Mouse (Mus musculus) limb, embryonic 12.5 days (tissue): Measurements from ENCODE around the gene Pdzd11. TPM values are rescaled to one million over a fixed set of nuclear protein-coding genes. Genes with fewer than 3 reads are reported as not detected.

Source experiments
- ATAC-seq: fragments of 200-750 bp; cut with Nextera tagmentation; 2 replicates; pipeline ENCODE4 v1.8.0; 2017; ENCODE audit warnings: low read depth, moderate TSS enrichment; ENCODE audit not compliant: insufficient number of reproducible peaks, insufficient read depth, low FRiP score, low TSS enrichment
- H3K27ac ChIP-seq: fragments of 300-500 bp; sonication (generic); 2 replicates; pipeline ENCODE4 v1.5.1; 2016; ENCODE audit warnings: mild to moderate bottlenecking, moderate library complexity
- H3K27me3 ChIP-seq: fragments of 300-500 bp; sonication (generic); 2 replicates; pipeline ENCODE4 v1.6.1; 2016; ENCODE audit warnings: mild to moderate bottlenecking, moderate library complexity
- H3K36me3 ChIP-seq: fragments of 300-500 bp; sonication (generic); 2 replicates; pipeline ENCODE4 v1.6.1; 2016; ENCODE audit warnings: mild to moderate bottlenecking, moderate library complexity
- H3K4me1 ChIP-seq: fragments of 300-500 bp; sonication (generic); replicated peaks from 2 replicates; pipeline ENCODE4 v1.6.1; 2016
- H3K4me2 ChIP-seq: fragments of 300-500 bp; sonication (generic); 2 replicates; pipeline ENCODE4 v1.6.1; 2016; ENCODE audit warnings: mild to moderate bottlenecking, moderate library complexity
- H3K4me3 ChIP-seq: fragments of 300-500 bp; sonication (generic); replicated peaks from 2 replicates; pipeline ENCODE4 v1.5.1; 2016; ENCODE audit warnings: mild to moderate bottlenecking
- H3K9ac ChIP-seq: fragments of 300-500 bp; sonication (generic); replicated peaks from 2 replicates; pipeline ENCODE4 v1.6.1; 2016; ENCODE audit warnings: mild to moderate bottlenecking, moderate library complexity
- H3K9me3 ChIP-seq: fragments of 300-500 bp; sonication (generic); 2 replicates; pipeline ENCODE4 v1.6.1; 2016; ENCODE audit warnings: mild to moderate bottlenecking, moderate library complexity
- WGBS: fragments of 180-500 bp; shearing (Covaris S2); methylation state at CpG from one replicate; pipeline ENCODE4 v1.1.7; 2016; 5-methylcytosine and 5-hydroxymethylcytosine counted together
- polyA plus RNA-seq: library from polyadenylated mRNA; unstranded; fragments of >200 nt; fragmentation: Nextera tagmentation; extraction: Ambion mirVana; gene quantifications from 2 replicates; pipeline ENCODE4 v1.2.1, GENCODE M21; 2016

The Pdzd11 gene
- polyA plus RNA-seq, 1 experiment from 2014 or later: 104 TPM

DNA sequence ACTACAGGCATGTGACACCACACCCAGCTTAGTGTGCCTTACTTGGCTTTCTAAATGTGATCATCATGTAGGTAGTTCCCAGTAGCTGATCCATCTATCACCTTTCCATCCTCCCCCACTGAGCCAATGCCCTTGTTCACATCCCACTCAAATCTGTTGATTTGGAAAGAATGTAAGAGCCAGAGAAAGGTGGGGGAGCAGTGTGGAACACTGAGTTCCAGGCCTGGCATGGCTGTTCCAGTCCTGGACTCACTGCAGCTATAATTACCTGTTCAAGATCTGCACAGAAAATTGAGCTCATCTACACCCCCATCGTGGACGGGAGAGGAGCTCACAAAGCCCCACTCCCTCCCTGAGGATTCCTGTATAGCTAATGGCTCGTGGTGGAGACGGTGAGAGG is 26.6 kb downstream of the Pdzd11 start:
- ATAC-seq: no peak
- H3K4me3 ChIP-seq: no peak overlapping the region
- WGBS: 77% methylated on average over 4 of the region's 4 CpGs
- no peak overlapping the region for H3K4me2 ChIP-seq
- no peaks in the 10 kb centered on the region for H3K4me1 ChIP-seq
- no peak overlapping the region for H3K9ac ChIP-seq
- no peak overlapping the region for H3K27ac ChIP-seq
- H3K36me3 ChIP-seq: no peaks in the 10 kb centered on the region
- peaks cover 34% of the 10 kb centered on the region for H3K27me3 ChIP-seq
- H3K9me3 ChIP-seq: no peaks in the 10 kb centered on the region

DNA sequence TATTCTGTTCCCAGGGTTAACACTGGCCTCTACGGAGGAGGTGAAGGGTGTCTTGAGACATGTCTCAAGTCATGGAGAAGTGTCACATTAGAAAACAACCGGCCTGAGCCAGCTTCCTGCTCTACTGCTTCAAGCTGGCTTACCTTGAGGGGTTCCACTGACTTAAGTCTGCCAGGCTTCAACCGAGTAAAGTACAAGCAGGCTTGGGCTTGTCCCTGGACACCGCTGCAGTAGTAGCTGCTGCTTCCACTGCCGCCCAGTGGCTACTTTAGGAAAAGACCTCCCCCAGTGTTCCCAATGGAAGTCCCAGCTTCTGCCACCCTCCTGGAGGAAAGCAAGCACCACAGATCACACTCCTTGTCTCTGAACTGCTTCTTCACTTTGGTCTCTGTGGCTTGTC is 28.9 kb downstream of the Pdzd11 start:
- no peak overlapping the region for H3K4me2 ChIP-seq
- WGBS: 25% methylated on average over 5 of the region's 5 CpGs
- H3K27me3 ChIP-seq: peaks cover 46% of the 10 kb centered on the region
- no peak overlapping the region for H3K27ac ChIP-seq
- no peak for ATAC-seq
- no peaks in the 10 kb centered on the region for H3K9me3 ChIP-seq
- H3K9ac ChIP-seq: no peak overlapping the region
- no peaks in the 10 kb centered on the region for H3K4me1 ChIP-seq
- H3K4me3 ChIP-seq: no peak overlapping the region
- H3K36me3 ChIP-seq: no peaks in the 10 kb centered on the region

DNA sequence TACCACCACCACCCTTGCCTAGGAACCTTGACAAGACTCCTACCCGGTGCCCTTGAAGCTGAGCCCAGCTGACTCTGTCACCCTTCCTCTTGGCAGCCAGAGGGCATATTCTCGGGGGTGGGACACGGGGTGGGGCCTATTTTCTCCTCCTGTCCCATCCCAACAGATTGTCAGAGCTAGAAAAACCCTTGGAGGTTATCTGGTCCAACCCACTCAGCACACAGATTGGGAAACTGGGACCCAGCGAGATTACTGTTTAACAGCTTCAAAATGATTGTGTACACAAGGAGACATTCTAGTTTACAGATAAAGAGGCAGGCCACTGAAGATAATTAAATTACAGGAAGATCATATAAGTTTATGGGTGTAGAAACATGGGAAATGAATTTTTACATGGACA is 31.6 kb downstream of the Pdzd11 start, which contains the start of gene P2ry4:
TSS of gene P2ry4 (minus strand) at position 79 of the 400 bp plus-strand sequence.
- no peaks in the 10 kb centered on the region for H3K36me3 ChIP-seq

More for the DNA sequence above, 31.6 kb downstream of the Pdzd11 start, which contains the start of gene P2ry4:
- no peak for ATAC-seq
- Histone ChIP-seq H3K27me3 (peaks cover 45% of the 10 kb centered on the region), H3K9me3 (no peaks in the 10 kb centered on the region), H3K4me1 (no peaks in the 10 kb centered on the region), H3K4me2 (no peak within 1 kb of the TSS), H3K9ac (no peak within 1 kb of the TSS), H3K4me3 (no peak within 1 kb of the TSS), H3K27ac (no peak within 1 kb of the TSS)
- 74% methylated on average over 4 of the region's 4 CpGs for WGBS

Other genes with a start within 250 kb of the Pdzd11 start
- not detected in 2 replicates for gene Otud6a, start 197.6 kb downstream of the Pdzd11 start, polyA plus RNA-seq
- 0.74 and 0.84 TPM in 2 replicates for gene Awat2, start 183.9 kb downstream of the Pdzd11 start, polyA plus RNA-seq
- 38.3 and 38.9 TPM in 2 replicates for gene Igbp1, start 132.3 kb downstream of the Pdzd11 start, polyA plus RNA-seq
- not detected in 2 replicates for gene Dgat2l6, start 101.7 kb downstream of the Pdzd11 start, polyA plus RNA-seq
- gene Awat1, start 54.3 kb downstream of the Pdzd11 start, polyA plus RNA-seq: not detected in 2 replicates
- not detected in 2 replicates for gene P2ry4, start 31.7 kb downstream of the Pdzd11 start, polyA plus RNA-seq
- gene Arr3, start 21.1 kb downstream of the Pdzd11 start, polyA plus RNA-seq: not detected in 2 replicates
- gene Kif4, start 831 bp downstream of the Pdzd11 start, polyA plus RNA-seq: 39.7 and 40.6 TPM in 2 replicates
- gene Gdpd2, start 103.3 kb upstream of the Pdzd11 start, polyA plus RNA-seq: 1.7 and 1.9 TPM in 2 replicates
- 15.7 and 17.6 TPM in 2 replicates for gene Dlg3, start 141.2 kb upstream of the Pdzd11 start, polyA plus RNA-seq